Mouse (Mus musculus) midbrain, embryonic 14.5 days (tissue): ENCODE results near the gene Magix. TPM values are rescaled to one million over a fixed set of nuclear protein-coding genes. Genes with fewer than 3 reads are reported as not detected.

ENCODE experiments used
- ATAC-seq: fragments of 200-750 bp; cut with Nextera tagmentation; 2 replicates; pipeline ENCODE4 v1.8.0; 2017; ENCODE audit warnings: moderate number of reproducible peaks, moderate library complexity; ENCODE audit not compliant: low FRiP score, low TSS enrichment
- DNase-seq: peaks from one replicate; pipeline ENCODE4 v3.0.0-alpha.2; 2015
- H3K27ac ChIP-seq: fragments of 300-500 bp; sonication (generic); replicated peaks from 2 replicates; pipeline ENCODE4 v1.5.1; 2014; ENCODE audit warnings: mild to moderate bottlenecking, low read depth, low read length, moderate library complexity
- H3K27me3 ChIP-seq: fragments of 300-500 bp; sonication (generic); 2 replicates; pipeline ENCODE4 v1.6.1; 2014; ENCODE audit warnings: low read length, control low read depth, mixed read lengths; ENCODE audit not compliant: control insufficient read depth, insufficient read depth
- H3K36me3 ChIP-seq: fragments of 300-500 bp; sonication (generic); 2 replicates; pipeline ENCODE4 v1.6.1; 2014; ENCODE audit warnings: low read length, control low read depth; ENCODE audit not compliant: control insufficient read depth, insufficient read depth
- H3K4me1 ChIP-seq: fragments of 300-500 bp; sonication (generic); 2 replicates; pipeline ENCODE4 v1.6.1; 2014; ENCODE audit warnings: mild to moderate bottlenecking, antibody characterized with exemption, low read length, control low read depth; ENCODE audit not compliant: control insufficient read depth, insufficient read depth
- H3K4me2 ChIP-seq: fragments of 300-500 bp; sonication (generic); 2 replicates; pipeline ENCODE4 v1.6.1; 2014; ENCODE audit warnings: mild to moderate bottlenecking, low read length, moderate library complexity
- H3K4me3 ChIP-seq: fragments of 300-500 bp; sonication (generic); replicated peaks from 2 replicates; pipeline ENCODE4 v1.5.1; 2014; ENCODE audit warnings: low read depth, low read length
- H3K9ac ChIP-seq: fragments of 300-500 bp; sonication (generic); replicated peaks from 2 replicates; pipeline ENCODE4 v1.6.1; 2014; ENCODE audit warnings: mild to moderate bottlenecking, low read length, moderate library complexity
- H3K9me3 ChIP-seq: fragments of 300-500 bp; sonication (generic); 2 replicates; pipeline ENCODE4 v1.6.1; 2016; ENCODE audit warnings: low read length, control low read depth, mixed read lengths; ENCODE audit not compliant: control insufficient read depth
- WGBS: fragments of 180-500 bp; shearing (Covaris S2); extraction: QIAGEN DNeasy Blood & Tissue Kit; methylation state at CpG from one replicate; pipeline ENCODE4 v1.1.7; 2014; 5-methylcytosine and 5-hydroxymethylcytosine counted together
- polyA plus RNA-seq: library from polyadenylated mRNA; unstranded; fragments of >200 nt; fragmentation: Nextera tagmentation; extraction: Ambion mirVana; gene quantifications from 2 replicates; pipeline ENCODE4 v1.2.1, GENCODE M21; 2014

Magix gene
- polyA plus RNA-seq, 1 experiment from 2014 or later, result 0.16 TPM

GRCm38 (mm10) chrX:7688321-7688720 lies 7.3 kb upstream of the Magix start:
- Histone ChIP-seq H3K9ac (no peak overlapping the region), H3K9me3 (no peaks in the 10 kb centered on the region), H3K27ac (no peak overlapping the region), H3K4me3 (no peak overlapping the region), H3K27me3 (no peaks in the 10 kb centered on the region), H3K4me2 (no peak overlapping the region), H3K4me1 (no peaks in the 10 kb centered on the region), H3K36me3 (no peaks in the 10 kb centered on the region)
- DNase-seq (no peak), ATAC-seq (no peak)
- 94% methylated on average over 2 of the region's 2 CpGs for WGBS

- WGBS, result 28% methylated on average over 12 of the region's 12 CpGs
- DNase-seq (no peak), ATAC-seq (no peak)
- Histone ChIP-seq H3K36me3 (no peaks in the 10 kb centered on the region), H3K4me3 (no peak overlapping the region), H3K4me2 (peak overlapping the region; percentile 48), H3K4me1 (no peaks in the 10 kb centered on the region), H3K9me3 (no peaks in the 10 kb centered on the region), H3K27me3 (no peaks in the 10 kb centered on the region), H3K27ac (no peak overlapping the region), H3K9ac (no peak overlapping the region)
These were observed 1.0 kb downstream of the Magix start for GRCm38 (mm10) chrX:7680057-7680412.

GRCm38 (mm10) chrX:7679405-7680056 lies 1.5 kb downstream of the Magix start:
- Histone ChIP-seq H3K36me3 (no peaks in the 10 kb centered on the region), H3K9ac (no peak overlapping the region), H3K4me3 (no peak overlapping the region), H3K4me1 (no peaks in the 10 kb centered on the region), H3K4me2 (peak overlapping the region; percentile 48), H3K27me3 (no peaks in the 10 kb centered on the region), H3K9me3 (no peaks in the 10 kb centered on the region), H3K27ac (no peak overlapping the region)
- 20% methylated on average over 27 of the region's 27 CpGs for WGBS
- DNase-seq, result peak; percentile 93
- peak; percentile 90 for ATAC-seq

GRCm38 (mm10) chrX:7678986-7679385 lies 2.1 kb downstream of the Magix start:
- WGBS, result 41% methylated on average over 3 of the region's 3 CpGs
- DNase-seq (no peak), ATAC-seq (no peak)
- Histone ChIP-seq H3K9ac (no peak overlapping the region), H3K4me1 (no peaks in the 10 kb centered on the region), H3K4me2 (no peak overlapping the region), H3K4me3 (no peak overlapping the region), H3K27ac (no peak overlapping the region), H3K36me3 (no peaks in the 10 kb centered on the region), H3K9me3 (no peaks in the 10 kb centered on the region), H3K27me3 (no peaks in the 10 kb centered on the region)

- H3K9ac ChIP-seq, result no peak overlapping the region
- WGBS, result 41% methylated on average over 10 of the region's 10 CpGs
These were observed 6.1 kb downstream of the Magix start for GRCm38 (mm10) chrX:7675001-7675380.

GRCm38 (mm10) chrX:7674284-7675000 lies 6.6 kb downstream of the Magix start:
- Histone ChIP-seq H3K4me1 (no peaks in the 10 kb centered on the region), H3K9ac (no peak overlapping the region), H3K4me3 (0 out of 2 replicates have a peak overlapping the region, but pooled peaks have one; percentile 8), H3K36me3 (no peaks in the 10 kb centered on the region), H3K27ac (no peak overlapping the region), H3K27me3 (no peaks in the 10 kb centered on the region), H3K4me2 (peak overlapping the region; percentile 39), H3K9me3 (no peaks in the 10 kb centered on the region)
- DNase-seq, result no peak
- ATAC-seq, result no peak
- WGBS, result 42% methylated on average over 28 of the region's 28 CpGs

More at GRCm38 (mm10) chrX:7675001-7675380, 6.1 kb downstream of the Magix start:
- Histone ChIP-seq H3K4me1 (no peaks in the 10 kb centered on the region), H3K27me3 (no peaks in the 10 kb centered on the region), H3K4me3 (0 out of 2 replicates have a peak overlapping the region, but pooled peaks have one; percentile 8), H3K9me3 (no peaks in the 10 kb centered on the region), H3K4me2 (peak overlapping the region; percentile 39), H3K27ac (no peak overlapping the region), H3K36me3 (no peaks in the 10 kb centered on the region)
- DNase-seq (no peak), ATAC-seq (no peak)

- no peaks in the 10 kb centered on the region for H3K9me3 ChIP-seq
- no peak overlapping the region for H3K4me3 ChIP-seq
- ATAC-seq (no peak), DNase-seq (no peak)
- WGBS, result 48% methylated on average over 12 of the region's 12 CpGs
- no peak overlapping the region for H3K27ac ChIP-seq
- no peaks in the 10 kb centered on the region for H3K4me1 ChIP-seq
- peak overlapping the region; percentile 39; the same call in 1 of the 2 replicates for H3K4me2 ChIP-seq
- no peaks in the 10 kb centered on the region for H3K27me3 ChIP-seq
- H3K36me3 ChIP-seq, result no peaks in the 10 kb centered on the region
- H3K9ac ChIP-seq, result no peak overlapping the region
These were observed 7.3 kb downstream of the Magix start for GRCm38 (mm10) chrX:7673578-7674281.

GRCm38 (mm10) chrX:7672739-7673138 lies 8.3 kb downstream of the Magix start:
- Histone ChIP-seq H3K36me3 (no peaks in the 10 kb centered on the region), H3K4me1 (no peaks in the 10 kb centered on the region), H3K27me3 (no peaks in the 10 kb centered on the region), H3K9me3 (no peaks in the 10 kb centered on the region), H3K27ac (no peak overlapping the region), H3K4me2 (no peak overlapping the region), H3K9ac (no peak overlapping the region), H3K4me3 (no peak overlapping the region)
- ATAC-seq, result no peak
- WGBS, result 56% methylated on average over 6 of the region's 6 CpGs
- no peak for DNase-seq
